Mouse (Mus musculus): ENCODE results near the gene Dpm1.

The Dpm1 gene

GRCm38 (mm10) chr2:168230026-168230728 is at the start of gene Dpm1, which contains the start of the genes Gm20716 and Mocs3:
TSS of gene Dpm1 (minus strand) at chr2:168230591.
TSS of gene Gm20716 (minus strand) at chr2:168230364.
TSS of gene Mocs3 (plus strand) at chr2:168230622.
- DNase-seq (ENCODE audit: low spot score in 2 of 2) = peak; percentile 78 to 88

- peak in 1 of 2 experiments; percentile 66 for DNase-seq (ENCODE audit: low spot score in 2 of 2)
These were observed 44.1 kb upstream of the Dpm1 start for GRCm38 (mm10) chr2:168274374-168274935.

GRCm38 (mm10) chr2:168273387-168273786 is 43.0 kb upstream of the Dpm1 start:
- no peak for DNase-seq (ENCODE audit: low spot score in 2 of 2)

- peak; percentile 46 to 48 for DNase-seq (ENCODE audit: low spot score in 2 of 2)
These were observed 37.6 kb upstream of the Dpm1 start for GRCm38 (mm10) chr2:168268033-168268432.

- DNase-seq (ENCODE audit: low spot score in 2 of 2) = no peak
These were observed 30.5 kb upstream of the Dpm1 start for GRCm38 (mm10) chr2:168260900-168261299.

- DNase-seq (ENCODE audit: low spot score in 2 of 2) = no peak
These were observed 29.7 kb upstream of the Dpm1 start for GRCm38 (mm10) chr2:168260124-168260523.

- no peak for DNase-seq (ENCODE audit: low spot score in 2 of 2)
These were observed 28.7 kb upstream of the Dpm1 start for GRCm38 (mm10) chr2:168259046-168259445.

- no peak for DNase-seq (ENCODE audit: low spot score in 2 of 2)
These were observed 26.8 kb upstream of the Dpm1 start for GRCm38 (mm10) chr2:168257188-168257587.

GRCm38 (mm10) chr2:168256506-168256905 is 26.1 kb upstream of the Dpm1 start:
- DNase-seq (ENCODE audit: low spot score in 2 of 2) = no peak

- DNase-seq (ENCODE audit: low spot score in 2 of 2) = no peak
These were observed 23.4 kb upstream of the Dpm1 start for GRCm38 (mm10) chr2:168253822-168254221.

GRCm38 (mm10) chr2:168252639-168253292 is 22.4 kb upstream of the Dpm1 start:
- DNase-seq (ENCODE audit: low spot score in 2 of 2) = no peak

GRCm38 (mm10) chr2:168250270-168250669 is 19.9 kb upstream of the Dpm1 start:
- peak; percentile 66 to 73 for DNase-seq (ENCODE audit: low spot score in 2 of 2)

GRCm38 (mm10) chr2:168248856-168249245 is 18.5 kb upstream of the Dpm1 start:
- DNase-seq (ENCODE audit: low spot score in 2 of 2) = no peak

- DNase-seq (ENCODE audit: low spot score in 2 of 2) = no peak
These were observed 17.9 kb upstream of the Dpm1 start for GRCm38 (mm10) chr2:168248167-168248855.

GRCm38 (mm10) chr2:168245571-168245970 is 15.2 kb upstream of the Dpm1 start:
- no peak for DNase-seq (ENCODE audit: low spot score in 2 of 2)

- no peak for DNase-seq (ENCODE audit: low spot score in 2 of 2)
These were observed 12.9 kb upstream of the Dpm1 start for GRCm38 (mm10) chr2:168243278-168243677.

GRCm38 (mm10) chr2:168242841-168243240 is 12.4 kb upstream of the Dpm1 start:
- DNase-seq (ENCODE audit: low spot score in 2 of 2) = no peak

- DNase-seq (ENCODE audit: low spot score in 2 of 2) = no peak
These were observed 7.9 kb upstream of the Dpm1 start for GRCm38 (mm10) chr2:168238335-168238734.

GRCm38 (mm10) chr2:168233286-168233685 is 2.9 kb upstream of the Dpm1 start:
- no peak for DNase-seq (ENCODE audit: low spot score in 2 of 2)

- DNase-seq (ENCODE audit: low spot score in 2 of 2) = no peak
These were observed 1.1 kb upstream of the Dpm1 start for GRCm38 (mm10) chr2:168231471-168231829.

- DNase-seq (ENCODE audit: low spot score in 2 of 2) = no peak
These were observed 531 bp upstream of the Dpm1 start for GRCm38 (mm10) chr2:168230773-168231470.

Data from urinary bladder, adult 18-20 months (tissue).